ENCODE assay signal across 9 mouse cellular contexts in the genomic region with DNA sequence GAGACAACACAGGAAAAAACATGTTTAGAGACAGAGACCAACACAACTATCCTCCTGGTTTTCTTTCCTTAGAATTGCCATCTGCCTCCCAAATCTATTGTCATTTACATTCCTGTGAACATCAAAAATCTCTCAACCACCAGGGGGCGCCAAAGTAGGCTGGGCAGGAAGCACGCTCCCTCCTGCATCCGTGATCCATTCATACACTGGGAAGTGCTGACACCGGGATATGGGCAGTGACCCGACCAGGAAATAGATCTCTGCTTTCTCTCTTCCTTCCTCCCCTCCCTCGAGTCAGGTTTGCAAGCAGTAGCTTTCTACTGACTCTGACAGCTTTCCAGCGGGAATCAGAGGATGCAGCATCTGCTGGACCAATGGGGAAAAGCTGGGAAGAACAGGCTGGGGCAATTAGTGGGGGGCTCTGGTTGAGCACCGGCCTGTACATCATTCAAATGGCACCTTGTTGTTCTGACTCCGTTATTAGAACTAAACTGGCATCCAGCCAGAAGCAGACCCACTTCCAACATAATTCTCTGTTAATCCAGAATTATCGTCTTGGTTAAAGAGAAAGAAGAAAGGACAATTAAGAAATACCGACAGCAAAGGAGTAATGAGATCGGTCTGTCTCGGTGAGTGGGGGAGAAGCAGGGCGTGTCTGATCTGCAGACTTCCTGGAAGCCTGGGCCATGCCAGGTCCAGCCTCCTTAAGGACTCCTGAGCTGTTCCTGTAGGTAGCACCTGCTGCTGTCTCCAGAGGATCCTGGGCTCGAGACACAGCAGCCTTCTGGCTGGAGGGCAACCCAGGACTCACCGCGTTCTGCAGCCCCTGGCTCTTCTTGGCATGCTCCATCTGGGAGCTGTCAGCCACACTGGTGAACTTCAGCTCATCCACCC. TPM values are rescaled to one million over a fixed set of nuclear protein-coding genes. Genes with fewer than 3 reads are reported as not detected.
A peak's percentile ranks its signal among the peaks of the same experiment; 100 is the strongest.
DNase-seq lines count a peak whose midpoint lies in the region; ATAC-seq and TF ChIP-seq lines count a peak whose summit lies in the region.
"Had no signal": no experiment of that assay in that cellular context is flagged by ENCODE, and none has a peak within 500 bp of the region (broad histone marks: within the 10 kb centered on the region; RNA-seq: fewer than 3 reads in every experiment).

No protein-coding gene starts in this region.

- H3K27me3 ChIP-seq in thymus, adult 2 months (ENCODE audit: control insufficient read depth, insufficient read depth, low read length) = no peaks in the 10 kb centered on the region
- no peaks in the 10 kb centered on the region for H3K27me3 ChIP-seq in kidney, adult 2 months (replicated peaks; ENCODE audit: control insufficient read depth, insufficient read depth, low read length)
- no peaks in the 10 kb centered on the region for H3K27me3 ChIP-seq in limb, embryonic 14.5 days (ENCODE audit: control insufficient read depth, insufficient read depth, low read length)

- TF ChIP-seq POLR2A in thymus, adult 2 months (IDR thresholded peaks at IDR 0.05; ENCODE audit: control insufficient read depth, extremely low read depth, insufficient read depth, low read length, poor library complexity) = no peak
- no peak for TF ChIP-seq POLR2A in kidney, adult 2 months (IDR thresholded peaks at IDR 0.05; ENCODE audit: low read depth, low read length)
- TF ChIP-seq POLR2A in limb, embryonic 14.5 days (IDR thresholded peaks at IDR 0.05; ENCODE audit: borderline replicate concordance, extremely low read depth, insufficient read depth, insufficient read length) = no peak
- TF ChIP-seq POLR2A in olfactory bulb, adult 2 months (IDR thresholded peaks at IDR 0.05; ENCODE audit: insufficient read depth, low read depth, low read length) = no peak

- no peaks in the 10 kb centered on the region for H3K36me3 ChIP-seq in thymus, adult 2 months (ENCODE audit: control insufficient read depth, insufficient read depth, low read length)
- no peaks in the 10 kb centered on the region for H3K36me3 ChIP-seq in kidney, adult 2 months (ENCODE audit: control insufficient read depth, insufficient read depth, low read length)
- H3K36me3 ChIP-seq in limb, embryonic 14.5 days (ENCODE audit: control insufficient read depth, insufficient read depth, low read length) = no peaks in the 10 kb centered on the region

- H3K4me3 ChIP-seq in thymus, adult 2 months (ENCODE audit: control insufficient read depth, insufficient read depth, low read length) = no peak overlapping the region
- H3K4me3 ChIP-seq in kidney, adult 2 months (ENCODE audit: insufficient read depth, low read depth, low read length) = no peak overlapping the region
- no peak overlapping the region for H3K4me3 ChIP-seq in limb, embryonic 14.5 days (replicated peaks; ENCODE audit: low read length)
- H3K4me3 ChIP-seq in olfactory bulb, adult 2 months (ENCODE audit: insufficient read depth, low read depth, low read length) = no peak overlapping the region

- DNase-seq in thymus, adult 2 months = peak; percentile 73
- DNase-seq in thymus, adult 18-20 months = no peak
- DNase-seq in c-Kit-negative CD71-positive TER-119-positive erythroid progenitor cells, embryonic 14.5 days (ENCODE audit: low read depth, low spot score) = peak; percentile 48
- peak; percentile 78 for DNase-seq in frontal cortex, postnatal 36 days (ENCODE audit: low spot score in 2 of 2)
- peak; percentile 71 for DNase-seq in kidney, adult 2 months
- peak; percentile 54 for DNase-seq in limb, embryonic 14.5 days (ENCODE audit: low spot score)
- peak; percentile 50 to 63 for DNase-seq in urinary bladder, postnatal 36 days (ENCODE audit: low spot score in 2 of 2)

- peak; percentile 69; the same call in 1 of the 2 replicates for TF ChIP-seq CTCF in thymus, adult 2 months (IDR thresholded peaks at IDR 0.05; ENCODE audit: borderline replicate concordance, control insufficient read depth, extremely low read depth, insufficient read depth, low read length, poor library complexity)
- TF ChIP-seq CTCF in kidney, adult 2 months (conservative IDR thresholded peaks at IDR 0.05; ENCODE audit: insufficient read depth, insufficient read length, low read depth, low read length) = peak; percentile 89
- peak; percentile 53; the same call in 1 of the 2 replicates for TF ChIP-seq CTCF in olfactory bulb, adult 2 months (IDR thresholded peaks at IDR 0.05; ENCODE audit: insufficient read depth, low read depth, low read length)

- WGBS in thymus, adult 2 months = 46% methylated on average over 17 of the region's 17 CpGs
- WGBS in kidney, adult 2 months = 26% methylated on average over 17 of the region's 17 CpGs
- 32% methylated on average over 17 of the region's 17 CpGs for WGBS in limb, embryonic 14.5 days
- 21% methylated on average over 17 of the region's 17 CpGs for WGBS in olfactory bulb, adult 2 months

- ATAC-seq in limb, embryonic 14.5 days (ENCODE audit: low FRiP score, low read depth) = no peak

- no peaks in the 10 kb centered on the region for H3K9me3 ChIP-seq in limb, embryonic 14.5 days (ENCODE audit: control insufficient read depth, low read length)

- no peak overlapping the region for H3K4me2 ChIP-seq in limb, embryonic 14.5 days (replicated peaks; ENCODE audit: low read depth, low read length, severe bottlenecking)

- H3K4me1 ChIP-seq in thymus, adult 2 months (replicated peaks; ENCODE audit: control insufficient read depth, insufficient read depth, low read length) = no peaks in the 10 kb centered on the region
- no peaks in the 10 kb centered on the region for H3K4me1 ChIP-seq in kidney, adult 2 months (ENCODE audit: control insufficient read depth, insufficient read depth, low read length)
- no peaks in the 10 kb centered on the region for H3K4me1 ChIP-seq in limb, embryonic 14.5 days (ENCODE audit: control insufficient read depth, insufficient read depth, low read length)
- no peaks in the 10 kb centered on the region for H3K4me1 ChIP-seq in olfactory bulb, adult 2 months (ENCODE audit: control insufficient read depth, insufficient read depth, low read length)

- H3K9ac ChIP-seq in limb, embryonic 14.5 days (ENCODE audit: low read depth, low read length, severe bottlenecking) = no peak overlapping the region

- no peak overlapping the region for H3K27ac ChIP-seq in thymus, adult 2 months (ENCODE audit: control insufficient read depth, insufficient read depth, low read length)
- no peak overlapping the region for H3K27ac ChIP-seq in kidney, adult 2 months (ENCODE audit: insufficient read depth, low read depth, low read length)
- no peak overlapping the region for H3K27ac ChIP-seq in limb, embryonic 14.5 days (replicated peaks; ENCODE audit: low read depth, low read length)
- H3K27ac ChIP-seq in olfactory bulb, adult 2 months (ENCODE audit: insufficient read depth, low read depth, low read length) = no peak overlapping the region
- H3K27ac ChIP-seq: macrophage had no signal

RNA-seq across cellular contexts. Expression of a gene that starts 33.1 kb away (rescaled TPM):
- 0.47 and 4.3 TPM in 2 replicates for polyA plus RNA-seq in thymus, adult 2 months (2012; rRNA removed)
- polyA plus RNA-seq in kidney, adult 2 months (2012; rRNA removed) = 1.1 and 5.0 TPM in 2 replicates
- polyA plus RNA-seq in limb, embryonic 14.5 days (2012; rRNA removed) = 2.3 and 2.8 TPM in 2 replicates
- polyA plus RNA-seq in limb, embryonic 14.5 days (2014; fragmentation: Nextera tagmentation; extraction: Ambion mirVana) = 1.6 and 2.1 TPM in 2 replicates
- not detected in 2 replicates for polyA plus RNA-seq in olfactory bulb, adult 2 months (2012; ENCODE audit: insufficient read depth, insufficient read length, low replicate concordance, missing spikeins)

RNA-seq across cellular contexts. Expression of a gene that starts 40.2 kb away (rescaled TPM):
- polyA plus RNA-seq in thymus, adult 2 months (2012; rRNA removed) = 19.6 and 21.3 TPM in 2 replicates
- 12.0 and 12.4 TPM in 2 replicates for polyA plus RNA-seq in kidney, adult 2 months (2012; rRNA removed)
- 18.6 and 21.6 TPM in 2 replicates for polyA plus RNA-seq in limb, embryonic 14.5 days (2012; rRNA removed)
- polyA plus RNA-seq in limb, embryonic 14.5 days (2014; fragmentation: Nextera tagmentation; extraction: Ambion mirVana) = 23.7 and 25.1 TPM in 2 replicates
- polyA plus RNA-seq in olfactory bulb, adult 2 months (2012; ENCODE audit: insufficient read depth, insufficient read length, low replicate concordance, missing spikeins) = not detected in 2 replicates

Comparison
In these comparisons a context has a peak if more than half of its experiments do, and no peak if none do; other contexts are left out.
1. DNase-seq: peak in thymus, adult 2 months (single experiment), c-Kit-negative CD71-positive TER-119-positive erythroid progenitor cells, embryonic 14.5 days (single experiment), frontal cortex, postnatal 36 days (2 of 2), kidney, adult 2 months (single experiment), limb, embryonic 14.5 days (single experiment) and urinary bladder, postnatal 36 days (2 of 2); none in thymus, adult 18-20 months (0 of 2).
2. RNA of a gene that starts 40.2 kb away (polyA plus RNA-seq): 18.6 to 25.1 TPM in limb, embryonic 14.5 days, 19.6 to 21.3 TPM in thymus, adult 2 months and 12.0 to 12.4 TPM in kidney, adult 2 months; not detected in olfactory bulb, adult 2 months; every median in the first group is over 10 times any median in the second.
3. Peak in every context shown above with its lines, with median percentiles within 50 percentile points of each other: CTCF ChIP-seq.